Mouse (Mus musculus): ENCODE measurements at regions not wholly inside any gene's neighbourhood (a gene's known extent, or its start where the extent isn't known, plus 50 kb on each side); places are given as distances from the start of the nearest gene placed in this dataset.

DNA sequence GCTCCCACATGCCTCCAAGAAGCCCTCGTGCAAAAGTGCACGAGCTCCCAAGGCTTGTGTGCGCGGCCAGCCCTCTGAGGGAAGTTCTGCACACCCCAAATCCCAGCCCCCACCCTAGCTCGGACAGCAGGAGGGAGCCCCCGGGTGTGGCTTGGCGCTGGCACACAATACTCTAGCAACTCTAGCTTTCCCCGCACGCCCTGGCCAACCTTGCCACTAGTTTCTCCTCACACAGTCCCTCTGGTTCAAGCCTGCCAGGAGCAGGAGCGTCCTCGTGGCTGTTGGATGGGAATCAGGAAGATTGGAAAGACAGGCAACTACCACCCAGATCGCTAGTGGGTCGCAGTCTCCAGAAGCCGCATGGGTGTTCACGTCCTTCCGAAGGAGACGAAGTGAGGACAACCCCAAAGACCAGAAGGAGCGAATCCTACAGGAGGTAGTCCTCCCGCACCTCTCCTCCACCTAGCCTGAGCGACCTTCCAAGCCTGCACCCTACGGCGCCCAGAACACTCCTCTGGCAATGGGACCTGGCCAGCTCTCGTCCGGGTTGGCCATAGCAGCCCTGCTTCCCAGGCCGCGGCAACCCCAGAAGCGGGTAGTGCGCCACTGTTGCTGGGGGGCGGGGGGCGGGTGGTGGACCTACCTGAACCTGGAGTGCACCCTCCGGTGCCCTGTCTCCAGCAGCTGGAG is 243.9 kb downstream of the Tex13c3 start:
- no peak for TF ChIP-seq CTCF (conservative IDR thresholded peaks at IDR 0.05 in 1 of 2, IDR thresholded peaks at IDR 0.05 in 1 of 2; ENCODE audit: low read depth in 2 of 2, low read length in 2 of 2)
- no peak for TF ChIP-seq POLR2A (IDR thresholded peaks at IDR 0.05; ENCODE audit: low read depth, low read length)
- TF ChIP-seq EP300 (IDR thresholded peaks at IDR 0.05; ENCODE audit: low read length): no peak
- TF ChIP-seq POLR2AphosphoS2 (IDR thresholded peaks at IDR 0.05; ENCODE audit: low read depth, low read length): no peak
- TF ChIP-seq ELF1 (IDR thresholded peaks at IDR 0.05; ENCODE audit: low read depth, low read length): no peak
- no peak for TF ChIP-seq RCOR1 (conservative IDR thresholded peaks at IDR 0.05; ENCODE audit: low read depth, low read length)
- no peak for TF ChIP-seq ZMIZ1 (IDR thresholded peaks at IDR 0.05; ENCODE audit: low read depth, low read length)
- TF ChIP-seq MYC (IDR thresholded peaks at IDR 0.05; ENCODE audit: low read depth, low read length): no peak
- TF ChIP-seq ETS1 (conservative IDR thresholded peaks at IDR 0.05; ENCODE audit: low read depth, low read length): no peak
- no peak for TF ChIP-seq E2F4 (IDR thresholded peaks at IDR 0.05; ENCODE audit: insufficient replicate concordance, low read depth, low read length)
- no peak for TF ChIP-seq RAD21 (IDR thresholded peaks at IDR 0.05; ENCODE audit: low read depth, low read length)
- TF ChIP-seq TCF12 (IDR thresholded peaks at IDR 0.05; ENCODE audit: low read depth, low read length): no peak
